Mouse (Mus musculus) stomach, postnatal 0 days (tissue): ENCODE data around the gene Ldlrad3.

ENCODE experiments used
- CTCF ChIP-seq: IDR thresholded peaks from 2 replicates; pipeline ENCODE4 v1.5.1; 2016; ENCODE audit warnings: antibody characterized with exemption, low read depth, mild to moderate bottlenecking, moderate library complexity
- EP300 ChIP-seq: optimal IDR thresholded peaks from 2 replicates; pipeline ENCODE3; 2016; ENCODE audit warnings: antibody characterized with exemption

DNA sequence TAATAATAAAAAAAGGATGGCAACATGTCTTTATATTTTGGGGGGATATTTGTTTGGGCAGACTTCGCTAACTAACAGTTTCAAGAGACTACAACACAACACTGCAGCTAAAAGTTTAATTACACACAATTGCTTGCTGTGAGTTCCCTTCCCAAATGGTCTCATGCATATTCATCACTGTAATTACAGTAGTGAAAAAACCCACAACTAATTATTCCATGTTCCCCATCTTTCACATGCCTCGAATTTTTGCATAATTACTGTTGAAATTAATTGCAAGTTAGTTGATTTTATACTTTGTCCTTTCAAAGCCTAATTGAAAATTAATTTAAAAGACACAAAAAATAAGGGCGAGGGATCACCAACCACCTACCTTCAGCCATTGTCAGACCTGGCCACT, 212.4 kb downstream of the Ldlrad3 start:
- TF ChIP-seq CTCF (no peak), EP300 (no peak)
